Mouse (Mus musculus) CD4-positive, CD25-positive, alpha-beta regulatory T cell, adult 4 months (primary cell): ENCODE measurements at regions not wholly inside any gene's neighbourhood (a gene's known extent, or its start where the extent isn't known, plus 50 kb on each side); places are given as distances from the start of the nearest gene placed in this dataset.

Experiments used
- ATAC-seq: one replicate; pipeline ENCODE4 v1.8.0; 2017

DNA sequence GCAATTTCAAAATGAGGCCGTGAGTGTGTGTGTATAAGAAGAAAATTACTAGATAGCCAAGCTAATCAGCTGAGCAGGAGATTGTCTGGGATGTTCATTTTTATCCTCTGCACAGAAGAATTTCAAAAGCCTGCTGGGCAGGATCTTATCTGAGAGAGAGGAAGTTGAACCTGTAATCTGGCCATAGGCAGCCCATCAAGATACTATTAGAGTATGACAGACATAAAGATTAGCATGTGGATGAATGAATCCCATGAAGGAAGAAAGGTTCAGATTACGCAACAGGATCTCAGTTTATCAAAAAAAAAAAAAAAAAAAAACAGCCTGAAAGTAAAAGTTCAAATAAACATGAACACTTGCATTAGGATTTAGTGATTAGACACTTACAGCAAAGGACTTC is 317.3 kb upstream of the C030005K15Rik start:
- no peak for ATAC-seq

GRCm38 (mm10) chr10:98044579-98044978 is 318.0 kb upstream of the C030005K15Rik start:
- ATAC-seq, result no peak

DNA sequence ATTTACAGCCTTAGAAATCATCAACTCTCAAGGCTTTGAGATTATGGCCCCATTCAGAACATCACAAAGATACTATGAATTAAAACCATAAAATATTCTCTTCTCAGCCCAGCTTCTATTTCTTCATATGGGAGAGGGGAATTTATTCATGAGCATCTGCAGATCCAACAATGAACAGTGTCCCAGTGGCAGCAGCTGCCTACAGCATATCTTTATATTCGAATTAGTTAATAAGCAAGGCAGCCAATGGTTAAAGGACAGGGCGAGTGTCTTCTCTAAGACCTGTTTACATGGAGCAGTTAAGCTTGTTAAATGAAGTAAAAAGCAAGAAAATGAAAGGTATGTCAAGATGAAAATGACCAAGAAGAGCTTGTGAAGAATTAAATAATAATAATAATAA is 346.9 kb upstream of the C030005K15Rik start:
- ATAC-seq, result no peak

- ATAC-seq, result no peak
Measured at GRCm38 (mm10) chr10:98084881-98085280, 358.3 kb upstream of the C030005K15Rik start.

- ATAC-seq, result no peak
Measured at GRCm38 (mm10) chr10:98116296-98116695, 389.7 kb upstream of the C030005K15Rik start.

DNA sequence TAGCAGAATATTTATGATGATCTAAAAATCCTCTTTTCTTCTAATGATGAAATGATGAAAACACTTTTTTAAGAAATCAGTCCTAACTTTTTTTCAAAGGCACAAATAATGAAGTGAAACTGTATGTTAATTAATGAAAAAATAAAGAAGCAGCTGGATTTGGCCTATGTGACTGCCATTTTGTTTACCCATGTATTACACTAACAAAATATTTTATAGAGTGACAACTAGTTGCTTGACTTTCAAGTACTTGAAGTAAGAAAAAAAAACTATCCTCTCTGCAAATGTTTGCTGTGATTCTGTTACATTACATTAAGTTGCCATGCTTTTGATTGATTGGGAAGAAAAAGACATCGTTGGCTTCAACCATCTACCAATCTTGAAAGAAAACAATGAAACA is 399.2 kb upstream of the C030005K15Rik start:
- no peak for ATAC-seq

GRCm38 (mm10) chr10:98135026-98135425 is 408.5 kb upstream of the C030005K15Rik start:
- ATAC-seq, result no peak

DNA sequence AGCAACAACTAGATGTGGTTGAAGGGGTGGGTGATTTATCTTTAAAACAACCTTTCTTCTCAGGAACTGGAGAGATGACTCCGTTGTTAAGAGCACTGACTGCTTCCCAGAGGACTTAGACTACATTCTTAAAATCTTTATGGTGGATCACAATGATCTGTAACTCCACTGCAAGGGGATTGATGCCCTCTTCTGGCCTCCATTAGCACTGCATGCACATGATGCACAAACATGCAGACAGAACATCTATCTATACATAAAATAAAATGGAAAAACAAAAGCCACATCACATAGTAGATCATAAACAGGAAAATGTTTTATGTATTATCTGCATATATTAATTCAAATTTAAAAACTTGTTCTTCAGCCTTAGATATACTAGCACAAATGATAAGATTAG is 419.2 kb upstream of the C030005K15Rik start:
- ATAC-seq, result no peak

DNA sequence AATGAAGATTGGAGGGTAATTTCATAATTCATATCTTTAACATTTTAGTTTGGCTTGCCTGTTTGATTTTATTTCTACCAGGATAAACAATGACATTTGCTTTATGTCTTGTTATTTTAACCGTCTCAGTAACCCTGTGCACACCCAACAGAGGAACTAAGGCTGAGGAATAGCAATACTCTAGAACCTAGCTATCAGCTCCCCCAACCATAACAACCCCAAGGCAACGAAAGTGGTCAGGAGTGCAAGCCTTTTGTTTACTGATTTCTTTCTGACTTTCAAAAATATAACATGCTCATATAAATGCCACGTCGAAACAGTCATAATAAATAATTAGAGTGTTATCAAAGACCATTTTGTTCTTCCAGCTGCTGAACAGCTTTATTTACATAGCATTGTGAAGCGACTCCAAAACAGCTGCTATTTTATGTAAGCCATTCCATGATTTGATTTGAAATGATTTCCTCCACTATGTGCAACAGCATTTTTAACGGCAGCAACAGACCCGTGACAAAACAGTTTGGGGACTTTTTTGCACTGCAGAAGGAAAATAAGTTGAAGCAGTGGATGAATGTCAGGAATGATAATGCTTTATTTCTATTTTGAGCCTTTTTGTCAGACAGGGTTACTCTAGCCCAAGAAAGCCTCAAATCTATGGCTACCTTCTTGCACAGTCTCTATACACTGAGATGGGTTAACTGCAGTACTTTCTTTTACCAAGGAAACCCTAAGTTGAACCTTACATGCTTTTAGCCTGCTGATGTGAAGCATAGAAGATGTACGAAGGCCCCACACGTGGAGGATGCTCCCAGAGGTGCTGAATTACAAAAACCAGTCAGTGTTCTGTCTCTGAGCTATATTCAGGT is 420.7 kb upstream of the C030005K15Rik start:
- ATAC-seq, result no peak

DNA sequence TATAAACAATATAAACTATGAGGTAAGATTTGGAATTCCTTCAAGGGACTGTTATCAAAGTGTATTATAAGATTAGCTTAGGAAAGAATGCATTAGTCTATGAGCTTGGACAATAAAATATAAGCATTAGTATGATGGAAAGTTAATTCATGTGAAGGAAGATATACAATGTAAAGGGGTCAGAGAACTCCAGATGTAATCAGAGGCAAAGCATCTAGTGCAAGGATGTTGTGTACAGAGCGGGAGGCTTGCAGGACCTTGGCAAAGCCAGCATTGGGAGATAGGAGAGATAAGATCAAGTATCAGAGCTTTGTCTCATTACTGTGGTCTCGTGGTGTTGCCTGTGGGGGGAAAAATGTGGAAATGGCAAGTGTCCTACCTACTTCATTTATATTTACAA is 429.4 kb upstream of the C030005K15Rik start:
- no peak for ATAC-seq

DNA sequence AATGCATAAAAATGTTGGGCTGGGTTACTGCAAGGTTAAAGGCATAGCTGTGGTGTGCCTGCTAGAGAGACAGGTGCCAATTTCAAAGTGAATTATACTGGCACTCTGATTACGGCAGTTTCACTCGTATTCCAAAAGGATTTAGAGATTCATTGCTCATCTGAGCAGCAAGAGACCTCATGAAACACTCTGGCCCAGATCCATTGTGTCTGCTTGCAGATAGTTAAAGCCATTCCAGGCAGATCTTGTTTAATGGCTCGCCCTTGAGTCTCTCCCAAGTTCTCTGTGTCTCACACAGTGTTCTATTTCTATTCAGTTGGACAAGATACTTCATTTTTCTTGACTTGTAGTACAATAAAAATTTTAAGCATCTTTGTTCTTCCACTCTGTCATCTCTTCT is 459.1 kb upstream of the C030005K15Rik start:
- ATAC-seq, result no peak

DNA sequence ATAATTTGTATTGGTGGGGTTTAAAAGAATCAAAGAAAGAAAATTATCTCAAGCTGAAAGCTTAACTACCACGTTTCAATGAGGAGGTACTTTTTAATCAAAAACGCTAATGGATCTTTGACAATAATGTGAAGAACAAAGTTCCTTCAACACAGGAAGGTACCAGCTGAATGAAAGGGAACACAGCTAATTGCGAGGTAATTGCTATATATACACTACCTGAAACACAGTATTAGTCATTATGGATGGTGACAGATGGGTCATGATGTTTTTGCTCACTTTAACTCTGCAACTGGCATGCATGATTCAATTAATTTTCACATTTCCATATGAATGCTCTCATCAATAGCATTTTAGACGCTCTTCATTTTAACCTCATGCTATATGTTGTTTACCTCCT is 470.3 kb upstream of the C030005K15Rik start:
- no peak for ATAC-seq

- ATAC-seq, result no peak
Measured at GRCm38 (mm10) chr10:98210246-98210645, 483.7 kb upstream of the C030005K15Rik start.

GRCm38 (mm10) chr10:98212876-98213587 is 486.5 kb upstream of the C030005K15Rik start:
- no peak for ATAC-seq

- ATAC-seq, result no peak
Measured at GRCm38 (mm10) chr10:98231017-98231416, 504.5 kb upstream of the C030005K15Rik start.

DNA sequence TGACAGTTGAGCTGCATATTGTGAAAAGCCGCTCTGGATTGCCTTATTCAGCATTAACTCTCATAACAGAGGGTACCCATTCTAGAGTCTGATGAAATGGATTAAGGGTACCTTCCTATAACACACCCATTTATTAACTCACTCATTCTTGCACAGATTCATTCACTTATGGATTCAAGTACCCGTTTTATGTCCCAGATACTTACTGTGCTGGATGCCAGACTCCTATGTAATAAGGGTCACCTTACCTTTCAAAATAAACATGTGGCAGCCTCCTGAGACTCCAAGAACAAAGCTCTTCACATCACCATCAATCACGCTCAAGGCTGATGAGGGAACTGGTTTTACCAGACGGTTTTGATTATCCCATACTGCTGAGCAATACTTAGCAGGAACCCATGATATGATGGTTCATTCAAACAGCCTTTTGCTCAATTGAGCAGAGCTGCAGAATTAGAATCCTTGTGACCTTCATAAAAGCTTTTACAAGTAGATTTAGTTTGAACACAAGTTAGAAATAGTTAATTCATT is 505.2 kb upstream of the C030005K15Rik start:
- ATAC-seq, result no peak

GRCm38 (mm10) chr10:98248311-98248710 is 521.8 kb upstream of the C030005K15Rik start:
- no peak for ATAC-seq

DNA sequence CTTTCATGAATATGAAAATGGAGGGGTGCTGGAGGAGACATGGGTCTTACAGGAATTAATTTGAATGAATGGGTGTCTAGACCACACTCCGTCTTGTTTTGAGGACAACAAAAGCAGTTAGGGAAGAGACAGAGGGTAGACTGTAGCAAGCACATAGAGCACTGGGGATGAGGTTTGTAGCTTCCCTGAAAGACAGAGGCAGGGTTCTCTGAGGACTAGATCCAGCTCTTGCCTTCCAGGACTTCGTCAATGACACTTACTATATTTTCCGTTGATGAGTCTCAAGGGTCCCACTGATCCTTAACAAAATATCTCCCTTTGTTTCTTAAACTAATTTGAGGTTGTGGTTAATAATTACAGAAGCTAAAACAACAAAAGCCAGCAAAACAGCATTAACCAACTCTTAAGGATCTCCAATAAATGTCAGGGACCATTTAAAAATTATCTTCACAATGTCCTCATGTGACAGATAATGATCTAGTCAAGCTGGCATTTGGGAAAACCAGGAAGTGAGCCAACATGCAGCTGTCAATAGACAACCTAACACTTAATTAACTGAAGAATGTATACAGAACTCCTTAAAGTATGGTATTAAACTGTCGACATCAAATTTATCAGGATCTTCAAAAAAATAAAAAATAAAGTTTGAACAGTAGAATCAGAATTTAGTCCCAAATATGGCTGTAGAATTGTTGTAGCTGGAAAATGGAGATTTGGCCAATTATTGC is 531.6 kb upstream of the C030005K15Rik start:
- no peak for ATAC-seq

- no peak for ATAC-seq
Measured at GRCm38 (mm10) chr10:98259283-98259682, 532.7 kb upstream of the C030005K15Rik start.

- ATAC-seq, result no peak
Measured at GRCm38 (mm10) chr10:98268511-98268910, 542.0 kb upstream of the C030005K15Rik start.

DNA sequence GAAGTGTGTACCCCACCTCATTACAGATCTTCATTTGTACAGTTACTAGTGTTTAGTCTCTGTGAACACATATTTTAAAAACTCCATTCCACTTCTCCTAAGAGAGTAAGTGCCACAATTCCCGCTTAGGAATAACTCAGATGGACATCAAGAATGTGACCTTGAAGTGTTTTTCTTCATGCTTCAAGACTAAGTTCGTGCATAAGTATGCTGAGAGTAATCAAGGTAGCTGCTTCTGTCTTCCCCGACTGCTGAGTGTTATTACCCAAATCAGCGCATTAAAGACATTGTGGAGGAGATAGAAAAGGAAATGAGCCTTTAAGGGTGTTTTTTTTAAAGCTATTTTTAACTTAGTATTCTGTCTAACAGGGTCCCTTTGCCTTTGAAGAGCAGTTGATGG is 565.1 kb upstream of the C030005K15Rik start:
- no peak for ATAC-seq

- ATAC-seq, result no peak
Measured at GRCm38 (mm10) chr10:98292140-98292539, 565.6 kb upstream of the C030005K15Rik start.

DNA sequence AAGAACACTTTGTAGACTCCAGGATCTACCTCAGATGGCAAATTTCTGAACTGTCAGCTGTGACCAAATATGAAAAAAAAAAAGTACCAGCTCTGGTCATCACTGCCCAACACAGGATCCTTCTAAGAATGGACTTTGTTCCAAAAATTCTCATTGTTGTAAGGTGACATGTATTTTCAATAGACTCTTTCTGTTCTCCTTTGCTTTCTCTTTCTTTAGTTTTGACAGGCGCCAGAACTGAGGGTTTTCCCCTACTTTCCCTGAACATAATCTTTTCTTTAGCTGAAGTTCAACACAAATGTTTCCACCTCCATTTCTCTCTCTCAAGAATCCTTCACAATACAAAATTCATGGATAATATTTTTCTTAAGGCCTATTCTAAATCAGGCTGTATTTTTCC is 579.1 kb upstream of the C030005K15Rik start:
- ATAC-seq, result no peak
